Mouse (Mus musculus) liver, embryonic 11.5 days (tissue): ENCODE data around the gene Coasy. TPM values are rescaled to one million over a fixed set of nuclear protein-coding genes. Genes with fewer than 3 reads are reported as not detected.

ENCODE experiments used
- ATAC-seq: fragments of 200-750 bp; cut with Nextera tagmentation; replicated peaks from 2 replicates; pipeline ENCODE4 v1.8.0; 2017; ENCODE audit warnings: moderate number of reproducible peaks, mild to moderate bottlenecking, moderate TSS enrichment, moderate library complexity; ENCODE audit not compliant: low FRiP score
- DNase-seq: peaks from one replicate; pipeline ENCODE4 v3.0.0-alpha.2; 2017; ENCODE audit warnings: low spot score
- H3K27ac ChIP-seq: fragments of 300-500 bp; sonication (generic); 2 replicates; pipeline ENCODE4 v1.5.1; 2014; ENCODE audit warnings: mild to moderate bottlenecking, low read depth, low read length, control low read depth
- H3K27me3 ChIP-seq: fragments of 300-500 bp; sonication (generic); replicated peaks from 2 replicates; pipeline ENCODE4 v1.6.1; 2014; ENCODE audit warnings: low read length, mixed read lengths; ENCODE audit not compliant: control insufficient read depth, insufficient read depth
- H3K36me3 ChIP-seq: fragments of 300-500 bp; sonication (generic); 2 replicates; pipeline ENCODE4 v1.6.1; 2014; ENCODE audit warnings: mild to moderate bottlenecking, low read length, moderate library complexity, mixed read lengths; ENCODE audit not compliant: control insufficient read depth, insufficient read depth
- H3K4me1 ChIP-seq: fragments of 300-500 bp; sonication (generic); replicated peaks from 2 replicates; pipeline ENCODE4 v1.6.1; 2014; ENCODE audit warnings: low read length, mixed read lengths; ENCODE audit not compliant: control insufficient read depth, insufficient read depth
- H3K4me2 ChIP-seq: fragments of 300-500 bp; sonication (generic); 2 replicates; pipeline ENCODE4 v1.6.1; 2014; ENCODE audit warnings: mild to moderate bottlenecking, control low read depth, moderate library complexity
- H3K4me3 ChIP-seq: fragments of 300-500 bp; sonication (generic); 2 replicates; pipeline ENCODE4 v1.5.1; 2014; ENCODE audit warnings: low read depth, low read length, control low read depth
- H3K9ac ChIP-seq: fragments of 300-500 bp; sonication (generic); 2 replicates; pipeline ENCODE4 v1.6.1; 2014; ENCODE audit warnings: low read depth, low read length, control low read depth
- H3K9me3 ChIP-seq: fragments of 300-500 bp; sonication (generic); 2 replicates; pipeline ENCODE4 v1.6.1; 2016; ENCODE audit warnings: low read length, inconsistent platforms, mixed read lengths; ENCODE audit not compliant: control insufficient read depth
- WGBS: fragments of 180-500 bp; shearing (Covaris S2); extraction: QIAGEN DNeasy Blood & Tissue Kit; methylation state at CpG from one replicate; pipeline ENCODE4 v1.1.7; 2014; 5-methylcytosine and 5-hydroxymethylcytosine counted together
- polyA plus RNA-seq: library from polyadenylated mRNA; unstranded; fragments of >200 nt; fragmentation: Nextera tagmentation; extraction: Ambion mirVana; gene quantifications from 2 replicates; pipeline ENCODE4 v1.2.1, GENCODE M21; 2014

Gene Coasy
- polyA plus RNA-seq, 1 experiment from 2014 or later = 43.3 TPM

GRCm38 (mm10) chr11:101128996-101129577 lies 46.7 kb downstream of the Coasy start:
- H3K9me3 ChIP-seq = no peaks in the 10 kb centered on the region
- H3K27me3 ChIP-seq = no peaks in the 10 kb centered on the region
- H3K9ac ChIP-seq = no peak overlapping the region
- no peak overlapping the region for H3K27ac ChIP-seq
- DNase-seq (no peak), ATAC-seq (no peak)
- peaks cover 19% of the 10 kb centered on the region for H3K36me3 ChIP-seq
- H3K4me2 ChIP-seq = no peak overlapping the region
- H3K4me1 ChIP-seq = peaks cover 8% of the 10 kb centered on the region
- WGBS = 78% methylated on average over 11 of the region's 11 CpGs
- no peak overlapping the region for H3K4me3 ChIP-seq

GRCm38 (mm10) chr11:101130056-101130756 lies 47.8 kb downstream of the Coasy start:
- 39% methylated on average over 18 of the region's 18 CpGs for WGBS
- Histone ChIP-seq H3K27ac (no peak overlapping the region), H3K4me1 (peaks cover 8% of the 10 kb centered on the region), H3K36me3 (peaks cover 19% of the 10 kb centered on the region), H3K4me2 (no peak overlapping the region), H3K9me3 (no peaks in the 10 kb centered on the region), H3K27me3 (no peaks in the 10 kb centered on the region), H3K9ac (no peak overlapping the region; the same call in 1 of the 2 replicates), H3K4me3 (no peak overlapping the region)
- ATAC-seq (no peak), DNase-seq (no peak)

DNA sequence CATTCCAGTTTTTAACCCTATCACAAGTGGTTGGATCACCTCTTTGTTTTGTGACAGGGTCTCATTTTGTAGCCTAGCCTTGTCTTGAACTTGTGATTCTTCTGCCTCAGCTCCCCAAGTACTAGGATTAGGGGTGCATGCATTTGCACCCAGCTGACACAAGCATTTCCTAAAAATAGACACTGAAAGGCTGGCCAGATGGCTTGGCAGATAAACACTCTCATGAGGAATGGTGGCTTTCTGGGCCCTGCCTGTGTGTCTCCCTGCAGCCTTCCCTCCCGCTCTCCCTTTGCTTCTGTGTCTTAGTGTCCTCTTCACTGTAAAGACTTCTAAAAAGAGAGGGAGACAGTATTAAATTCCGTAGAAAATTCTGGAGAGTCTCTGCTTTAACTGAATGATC lies 48.8 kb downstream of the Coasy start:
- Histone ChIP-seq H3K4me2 (no peak overlapping the region), H3K4me1 (peaks cover 8% of the 10 kb centered on the region), H3K4me3 (no peak overlapping the region), H3K36me3 (peaks cover 10% of the 10 kb centered on the region), H3K27ac (no peak overlapping the region; the same call in 1 of the 2 replicates), H3K27me3 (no peaks in the 10 kb centered on the region), H3K9me3 (no peaks in the 10 kb centered on the region), H3K9ac (no peak overlapping the region)
- no peak for DNase-seq
- WGBS = 73% methylated on average over 2 of the region's 2 CpGs
- ATAC-seq = no peak

- Histone ChIP-seq H3K27ac (no peak overlapping the region), H3K36me3 (peaks cover 5% of the 10 kb centered on the region), H3K9me3 (no peaks in the 10 kb centered on the region), H3K27me3 (no peaks in the 10 kb centered on the region), H3K9ac (no peak overlapping the region), H3K4me2 (no peak overlapping the region), H3K4me3 (no peak overlapping the region), H3K4me1 (peaks cover 8% of the 10 kb centered on the region)
- DNase-seq (no peak), ATAC-seq (no peak)
- 86% methylated on average over 6 of the region's 6 CpGs for WGBS
These were observed 49.3 kb downstream of the Coasy start for GRCm38 (mm10) chr11:101131701-101132100.

DNA sequence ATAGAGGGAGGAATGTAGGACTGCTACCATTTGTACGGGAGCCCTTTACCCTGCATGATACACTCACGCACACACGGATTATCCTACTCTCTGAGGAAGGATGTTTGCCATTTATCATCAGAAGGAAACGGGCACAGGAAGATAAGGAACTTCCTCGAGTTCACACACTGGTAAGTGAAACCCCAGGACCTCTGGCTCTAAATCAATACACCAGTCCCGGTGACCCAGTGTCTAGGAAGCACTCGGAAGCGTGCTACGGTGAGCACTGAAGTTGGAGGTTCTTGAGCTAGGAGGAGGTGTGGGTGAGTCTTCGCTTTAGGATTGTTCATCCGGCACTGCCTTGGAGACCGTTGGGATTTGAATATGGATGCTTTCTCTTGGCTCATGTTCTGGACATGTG lies 50.7 kb downstream of the Coasy start:
- ATAC-seq (no peak), DNase-seq (no peak)
- Histone ChIP-seq H3K4me1 (peaks cover 8% of the 10 kb centered on the region), H3K4me3 (no peak overlapping the region), H3K27me3 (no peaks in the 10 kb centered on the region), H3K36me3 (no peaks in the 10 kb centered on the region), H3K9me3 (no peaks in the 10 kb centered on the region), H3K4me2 (no peak overlapping the region), H3K27ac (no peak overlapping the region), H3K9ac (no peak overlapping the region)
- 37% methylated on average over 12 of the region's 12 CpGs for WGBS

DNA sequence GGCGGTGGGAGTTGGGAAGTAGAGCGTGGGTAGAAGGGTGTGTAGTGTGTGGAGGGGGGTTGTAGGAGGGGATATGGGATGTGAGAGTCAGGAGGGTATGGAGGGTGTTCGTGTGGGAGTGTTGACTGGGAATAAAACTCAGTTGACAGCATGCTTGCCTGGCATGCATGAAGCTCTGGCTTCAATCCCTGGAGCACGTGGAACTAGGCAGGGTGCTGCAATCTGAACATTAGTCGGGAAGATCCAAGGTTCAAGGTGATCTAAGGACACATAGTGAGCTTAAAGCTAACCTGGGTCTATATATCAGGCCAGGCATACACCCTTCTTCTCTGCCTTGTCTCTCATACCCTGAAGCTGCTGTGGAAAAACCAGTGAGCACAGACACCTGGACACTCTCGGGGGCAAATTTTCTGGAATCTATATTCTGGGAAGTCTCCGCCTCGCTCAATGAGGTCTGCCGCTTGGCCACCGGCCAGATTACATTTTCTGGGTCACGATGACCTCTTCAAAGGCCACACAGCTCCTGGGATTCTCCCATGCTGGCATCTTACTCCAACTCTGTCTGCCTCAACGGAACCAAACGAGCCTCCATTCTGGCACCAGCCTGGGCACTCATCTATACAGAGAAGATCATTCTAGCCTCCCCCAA lies 52.0 kb downstream of the Coasy start:
- Histone ChIP-seq H3K4me1 (peaks cover 8% of the 10 kb centered on the region), H3K9me3 (no peaks in the 10 kb centered on the region), H3K4me3 (no peak overlapping the region), H3K36me3 (no peaks in the 10 kb centered on the region), H3K9ac (no peak overlapping the region), H3K27ac (no peak overlapping the region), H3K4me2 (no peak overlapping the region), H3K27me3 (peaks cover 8% of the 10 kb centered on the region)
- ATAC-seq (no peak), DNase-seq (no peak)
- 79% methylated on average over 13 of the region's 13 CpGs for WGBS

Other genes with a start within 250 kb of the Coasy start
- gene Stat5b, start 231.8 kb upstream of the Coasy start, polyA plus RNA-seq = 46.0 and 50.1 TPM in 2 replicates
- gene Stat5a, start 223.2 kb upstream of the Coasy start, polyA plus RNA-seq = 26.3 and 27.8 TPM in 2 replicates
- 52.9 and 57.3 TPM in 2 replicates for gene Stat3, start 143.0 kb upstream of the Coasy start, polyA plus RNA-seq
- 22.6 and 23.3 TPM in 2 replicates for gene Cavin1, start 111.7 kb upstream of the Coasy start, polyA plus RNA-seq
- 55.4 and 60.0 TPM in 2 replicates for gene Atp6v0a1, start 73.1 kb upstream of the Coasy start, polyA plus RNA-seq
- 7.7 and 8.0 TPM in 2 replicates for gene Naglu, start 12.6 kb upstream of the Coasy start, polyA plus RNA-seq
- 0.12 and 0.27 TPM in 2 replicates for gene Hsd17b1, start 4.2 kb upstream of the Coasy start, polyA plus RNA-seq
- 45.3 and 45.6 TPM in 2 replicates for gene Mlx, start 4.7 kb downstream of the Coasy start, polyA plus RNA-seq
- gene Psmc3ip, start 12.9 kb downstream of the Coasy start, polyA plus RNA-seq = 40.7 and 42.8 TPM in 2 replicates
- gene Retreg3, start 37.3 kb downstream of the Coasy start, polyA plus RNA-seq = 11.5 and 12.2 TPM in 2 replicates
- 82.3 and 85.3 TPM in 2 replicates for gene Tubg1, start 37.4 kb downstream of the Coasy start, polyA plus RNA-seq
- gene Tubg2, start 73.3 kb downstream of the Coasy start, polyA plus RNA-seq = 1.3 and 1.8 TPM in 2 replicates
- gene Cntnap1, start 88.0 kb downstream of the Coasy start, polyA plus RNA-seq = 0.34 and 0.40 TPM in 2 replicates
- gene Plekhh3, start 88.8 kb downstream of the Coasy start, polyA plus RNA-seq = 3.4 and 3.8 TPM in 2 replicates
- gene Ccr10, start 92.9 kb downstream of the Coasy start, polyA plus RNA-seq = 0.10 TPM in 1 of 2 replicates, not detected in the other
- 11.8 and 12.4 TPM in 2 replicates for gene Ezh1, start 143.9 kb downstream of the Coasy start, polyA plus RNA-seq
- 62.4 and 64.2 TPM in 2 replicates for gene Ramp2, start 163.5 kb downstream of the Coasy start, polyA plus RNA-seq
- gene Vps25, start 171.1 kb downstream of the Coasy start, polyA plus RNA-seq = 158 and 163 TPM in 2 replicates
- gene Wnk4, start 178.0 kb downstream of the Coasy start, polyA plus RNA-seq = 18.5 and 19.7 TPM in 2 replicates
- gene Cntd1, start 196.4 kb downstream of the Coasy start, polyA plus RNA-seq = 1.2 and 1.4 TPM in 2 replicates
- 190 and 197 TPM in 2 replicates for gene Coa3, start 196.5 kb downstream of the Coasy start, polyA plus RNA-seq
- gene Becn1, start 219.7 kb downstream of the Coasy start, polyA plus RNA-seq = 134 and 148 TPM in 2 replicates
- 201 and 221 TPM in 2 replicates for gene Psme3, start 233.6 kb downstream of the Coasy start, polyA plus RNA-seq
- gene Aoc2, start 242.5 kb downstream of the Coasy start, polyA plus RNA-seq = 2.9 and 3.2 TPM in 2 replicates
- gene Aoc3, start 248.0 kb downstream of the Coasy start, polyA plus RNA-seq = 0.08 TPM in 1 of 2 replicates, not detected in the other